Mouse (Mus musculus) common myeloid progenitor, adult 5-6 weeks (primary cell): ENCODE measurements around the gene Esp15. TPM values are rescaled to one million over a fixed set of nuclear protein-coding genes. Genes with fewer than 3 reads are reported as not detected.
"Not testable (repeated sequence)": the region's sequence is repeated elsewhere in the genome, so short reads cannot be mapped to it uniquely, and the experiment has no call there.

Experiments used
- ATAC-seq: replicated peaks from 2 replicates; pipeline ENCODE4 v1.8.0; 2016; ENCODE audit warnings: low read depth, mild to moderate bottlenecking, moderate TSS enrichment, inconsistent platforms; ENCODE audit not compliant: poor library complexity, severe bottlenecking
- total RNA-seq: library from RNA; stranded (forward); fragments of 200-1000, 187-1606 nt; gene quantifications from 2 replicates; pipeline ENCODE4 v1.2.3, GENCODE M21; 2017

Gene Esp15
- total RNA-seq, result not detected in 2 replicates

- ATAC-seq, result not testable (repeated sequence)
Measured at GRCm38 (mm10) chr17:39640654-39641053, at the start of gene Esp15. Gene Esp15, plus strand, starts transcription at chr17:39640954.

GRCm38 (mm10) chr17:39591550-39591949 lies 49.2 kb upstream of the Esp15 start:
- no peak for ATAC-seq

Other genes starting within 250 kb of the Esp15 start
- gene Esp18, start 234.6 kb upstream of the Esp15 start, total RNA-seq, result not detected in 2 replicates
- gene Esp16, start 104.8 kb upstream of the Esp15 start, total RNA-seq, result not detected in 2 replicates